Mouse (Mus musculus) CD8-positive naive resting alpha-beta T cell, adult 57 days (primary cell): Measurements from ENCODE around the gene Mgat2. TPM values are rescaled to one million over a fixed set of nuclear protein-coding genes. Genes with fewer than 3 reads are reported as not detected.

ENCODE experiments used
- total RNA-seq: library from RNA; stranded (reverse); gene quantifications from one replicate; pipeline ENCODE4 v1.2.4, GENCODE M21; 2023

The Mgat2 gene
- total RNA-seq = 31.7 TPM

DNA sequence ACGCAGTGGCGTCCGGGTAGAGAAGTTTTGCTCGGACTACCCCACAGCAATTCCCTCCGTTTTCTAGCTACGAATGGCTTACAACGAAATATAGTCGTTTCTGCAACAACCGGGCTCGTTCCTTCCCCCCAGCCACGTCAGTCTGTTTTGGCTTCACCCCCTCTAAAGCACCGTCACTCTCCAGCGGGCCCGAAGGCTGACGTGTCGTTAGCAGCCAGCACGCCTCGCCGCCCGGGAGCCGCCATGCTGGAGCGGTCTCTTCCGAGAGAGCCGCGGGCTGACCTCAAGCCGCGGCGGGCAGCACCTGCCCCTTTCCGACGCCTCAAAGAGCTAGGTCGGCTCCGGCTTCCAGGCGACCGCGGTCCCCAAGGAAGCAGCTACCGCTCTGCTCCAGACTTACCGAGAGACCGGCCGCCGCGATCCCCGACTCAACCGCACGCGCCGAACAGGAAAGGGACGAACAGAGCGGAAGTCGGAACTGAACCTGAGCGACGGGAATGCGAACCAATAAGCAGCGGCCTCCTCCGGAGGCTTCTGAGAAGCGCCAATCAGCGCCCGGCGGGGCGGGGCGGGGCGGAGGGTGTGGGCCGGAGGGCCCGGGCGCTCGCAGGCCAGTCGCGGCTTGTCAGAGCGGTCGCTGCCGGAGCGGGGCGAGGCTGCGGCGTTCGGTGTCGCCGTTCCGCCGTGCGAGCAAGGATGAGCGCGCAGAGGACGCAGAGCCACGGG lies at the start of gene Mgat2, which contains the start of gene Rpl36al:
Mgat2 (plus strand) TSS at position 575 of the 726 bp plus-strand sequence.
Rpl36al (minus strand) TSS at position 501 of the 726 bp plus-strand sequence.

DNA sequence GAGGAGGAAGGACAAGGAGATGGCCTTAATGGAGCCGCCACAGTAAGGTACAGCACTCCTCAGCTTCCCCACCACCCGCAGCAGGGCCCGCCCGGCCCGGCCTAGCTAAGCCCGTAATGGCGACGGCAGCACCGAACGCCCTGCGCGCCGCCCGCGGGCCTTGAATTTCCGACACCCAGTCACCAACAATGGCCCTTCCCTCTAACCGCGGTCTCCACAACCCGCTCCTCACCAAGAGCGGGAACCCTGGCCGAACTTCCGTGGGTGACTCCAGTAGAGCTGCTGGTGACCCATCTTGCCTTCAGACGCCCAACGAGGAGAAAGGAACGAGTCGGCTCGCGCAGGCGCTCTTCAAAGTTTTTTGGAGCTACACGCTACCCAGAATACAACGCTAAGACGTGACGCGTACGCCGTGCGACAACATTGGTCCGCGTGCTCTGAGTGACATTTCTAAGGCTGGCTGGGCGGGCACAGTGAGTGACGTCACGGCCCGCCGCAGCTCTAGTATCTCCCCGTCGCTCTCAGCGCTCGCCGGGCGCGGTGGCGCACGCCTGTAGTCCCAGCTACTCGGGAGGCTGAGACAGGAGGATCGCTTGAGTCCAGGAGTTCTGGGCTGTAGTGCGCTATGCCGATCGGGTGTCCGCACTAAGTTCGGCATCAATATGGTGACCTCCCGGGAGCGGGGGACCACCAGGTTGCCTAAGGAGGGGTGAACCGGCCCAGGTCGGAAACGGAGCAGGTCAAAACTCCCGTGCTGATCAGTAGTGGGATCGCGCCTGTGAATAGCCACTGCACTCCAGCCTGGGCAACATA lies 25.0 kb upstream of the Mgat2 start, which contains the start of gene Rps29:
Rps29 (minus strand) TSS at position 422 of the 813 bp plus-strand sequence.

DNA sequence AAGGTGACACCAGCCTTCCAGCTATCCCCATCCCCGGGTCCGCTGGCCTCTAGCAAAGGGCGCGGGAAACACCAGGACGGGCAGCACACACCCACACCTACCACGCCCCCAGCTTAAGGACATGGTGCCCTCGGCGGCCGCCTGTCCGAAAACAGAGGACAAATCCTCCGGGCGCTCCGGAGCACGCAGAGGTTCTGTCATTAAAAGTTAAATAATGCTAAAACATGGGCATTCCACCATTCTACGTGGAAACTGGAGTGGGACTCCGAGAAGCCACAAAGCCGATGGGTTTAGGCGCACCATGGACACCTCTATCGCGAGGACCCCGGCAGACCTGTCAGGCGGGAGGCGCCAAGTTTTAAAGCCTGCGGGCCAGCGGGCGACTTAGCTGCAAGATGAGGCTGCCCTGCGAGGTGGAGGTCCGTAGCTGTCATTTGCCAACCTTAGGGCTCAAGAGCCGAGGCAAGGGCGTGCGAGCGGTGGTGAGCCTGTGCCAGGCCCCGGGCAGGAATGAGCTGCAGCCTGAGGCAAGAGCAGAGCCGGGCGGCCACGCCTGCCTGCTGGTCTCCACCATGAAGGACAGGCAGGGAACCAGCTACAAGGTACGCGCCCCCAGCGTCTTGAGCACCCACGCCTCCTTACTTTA lies 15.4 kb upstream of the Mgat2 start, which contains the start of gene Lrr1:
Lrr1 (plus strand) TSS at position 354 of the 646 bp plus-strand sequence.

DNA sequence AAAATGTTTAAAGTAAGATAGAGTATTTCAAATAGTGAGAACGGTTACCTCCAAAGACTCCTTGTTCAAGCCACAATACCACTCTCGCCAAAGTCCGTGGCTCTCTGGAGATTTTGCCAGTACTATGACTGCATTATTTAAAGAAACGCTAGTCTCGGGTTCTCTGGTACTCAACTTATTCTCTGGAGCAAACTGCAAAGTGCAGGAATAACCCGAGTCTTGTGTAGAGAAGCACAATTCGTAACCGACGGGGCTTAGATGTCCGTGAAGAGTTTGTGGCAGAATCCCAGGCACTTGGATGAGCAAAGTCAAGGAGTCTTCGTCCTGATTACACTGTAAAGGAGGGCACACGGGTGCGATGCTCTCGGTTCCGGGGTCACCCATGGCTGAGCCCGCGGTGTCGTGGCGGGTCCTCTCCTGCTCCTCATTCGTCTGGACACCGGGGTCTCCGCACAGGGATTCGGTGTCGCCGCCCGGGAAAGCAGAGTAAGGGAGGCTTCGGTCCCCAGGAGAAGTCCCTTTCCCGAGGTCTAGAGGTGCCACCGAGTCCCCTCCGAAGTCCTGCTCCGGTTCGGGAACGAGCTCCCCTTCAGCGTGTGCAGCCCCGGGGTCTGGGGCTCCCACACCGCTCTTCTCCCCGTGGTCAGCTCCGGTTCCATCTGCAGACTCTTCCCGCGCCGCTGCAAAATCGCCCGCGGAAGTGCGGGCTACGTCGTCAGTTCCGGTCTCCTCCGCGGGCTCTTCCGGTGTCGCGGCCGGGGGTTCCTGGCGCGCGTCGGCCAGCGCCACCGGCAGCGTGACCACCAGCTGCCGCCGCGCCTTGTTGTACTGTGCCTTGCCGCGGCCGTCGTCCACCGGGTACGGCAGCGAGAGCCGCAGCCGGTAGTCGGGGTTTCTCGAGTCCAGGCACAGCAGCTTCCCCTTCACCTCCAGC lies 12.8 kb downstream of the Mgat2 start, which contains the start of gene Gm49383:
Gm49383 (minus strand) TSS at position 661 of the 934 bp plus-strand sequence.

DNA sequence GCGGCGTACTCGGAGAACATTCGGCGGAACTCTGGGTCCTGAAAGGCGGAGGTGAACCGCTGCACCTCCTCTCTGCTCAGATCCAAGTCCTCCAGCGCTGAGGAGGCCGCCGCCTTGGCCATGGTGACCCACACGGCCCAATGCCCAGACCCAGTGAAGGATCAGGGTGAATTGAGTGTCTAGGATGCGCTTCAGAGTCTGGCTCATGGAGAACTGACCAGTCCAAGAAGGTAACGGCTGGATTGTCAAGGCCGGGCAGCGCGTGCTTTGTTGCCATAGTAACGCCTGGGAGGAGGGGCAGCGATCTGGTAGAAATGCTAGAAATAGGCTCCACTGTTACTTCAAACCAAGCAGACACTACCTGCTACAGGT lies 14.2 kb downstream of the Mgat2 start, which contains the start of gene Dnaaf2:
Dnaaf2 (minus strand) TSS at position 266 of the 372 bp plus-strand sequence.

DNA sequence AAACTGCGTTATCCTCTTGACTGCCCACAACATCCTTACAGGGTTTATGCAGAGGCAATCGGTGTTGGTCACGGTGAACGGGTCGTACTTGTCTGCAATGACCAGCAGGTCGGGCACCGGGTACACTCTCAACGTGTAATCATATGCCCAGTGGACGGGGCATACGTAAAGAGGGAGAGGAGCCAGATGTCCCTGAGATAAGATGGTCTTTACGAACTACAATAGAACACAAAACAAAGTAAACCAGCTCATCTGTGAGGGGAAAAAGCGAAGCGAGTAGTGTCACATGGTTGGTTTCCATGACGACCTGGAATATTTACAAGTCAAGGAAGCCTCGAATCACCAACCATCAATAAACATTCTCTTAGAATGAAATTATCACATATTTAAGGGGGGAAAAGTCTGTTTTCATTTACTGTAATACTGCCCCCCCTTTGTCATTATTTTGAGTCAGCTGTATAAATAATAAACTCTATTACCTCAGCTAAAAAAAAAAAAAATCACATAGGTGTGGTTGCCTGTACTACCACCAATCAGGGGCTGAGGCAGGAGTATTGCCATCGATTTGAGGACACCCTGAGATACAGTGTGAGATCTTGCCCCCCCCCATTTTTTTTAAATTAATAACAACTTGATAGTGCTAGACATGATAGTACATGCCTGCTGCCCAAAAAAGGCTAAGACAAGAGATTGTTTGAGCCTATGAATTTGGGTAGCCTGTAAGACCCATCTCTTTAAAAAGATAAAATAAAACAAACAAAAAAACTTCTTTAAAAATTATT lies 20.3 kb downstream of the Mgat2 start, which contains the start of gene Gm49384:
Gm49384 (minus strand) TSS at position 216 of the 782 bp plus-strand sequence.

DNA sequence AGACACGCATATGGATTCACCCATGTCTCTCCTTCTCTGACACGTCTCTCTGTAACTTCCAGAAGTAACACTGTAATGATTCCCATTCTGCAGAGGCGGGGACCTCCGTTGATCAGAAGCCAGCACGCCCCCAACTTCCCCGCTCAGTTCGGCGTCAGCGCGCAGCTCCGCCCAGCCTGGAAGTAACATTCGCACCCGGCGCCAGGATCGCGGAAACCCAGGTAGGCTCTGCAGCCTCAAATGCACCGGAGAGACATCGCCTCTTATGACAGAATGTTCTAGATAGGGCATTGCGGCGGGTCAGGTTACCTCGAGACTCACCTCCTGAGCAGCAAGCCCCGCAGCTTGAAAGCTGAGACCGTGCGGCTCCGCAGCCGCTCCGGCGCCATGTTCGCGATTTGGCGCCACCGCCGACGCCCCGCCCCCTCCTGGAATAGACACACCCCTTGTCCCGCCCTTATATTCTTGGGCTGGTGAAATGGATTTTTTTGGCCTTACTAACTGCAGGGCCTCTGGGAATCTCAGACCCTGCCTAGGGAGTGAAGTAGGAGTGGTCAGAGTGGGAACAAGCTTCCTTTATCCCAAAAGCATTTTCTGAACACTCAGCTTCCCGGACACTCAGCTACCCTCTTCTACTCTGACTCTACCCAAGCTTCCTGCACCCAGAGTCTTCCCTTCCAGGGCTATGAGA lies 44.0 kb downstream of the Mgat2 start, which contains the start of gene Pole2:
Pole2 (minus strand) TSS at position 420 of the 691 bp plus-strand sequence.

Other genes starting within 250 kb of the Mgat2 start
- 7,025 TPM for gene Rps29, start 25.0 kb upstream of the Mgat2 start, total RNA-seq
- not detected for gene Lrr1, start 15.3 kb upstream of the Mgat2 start, total RNA-seq
- 486 TPM for gene Rpl36al, start 74 bp upstream of the Mgat2 start, total RNA-seq
- gene Gm49383, start 12.9 kb downstream of the Mgat2 start, total RNA-seq = 8.7 TPM
- gene Dnaaf2, start 14.3 kb downstream of the Mgat2 start, total RNA-seq = 1.3 TPM
- 7.3 TPM for gene Gm49384, start 20.1 kb downstream of the Mgat2 start, total RNA-seq
- 28.1 TPM for gene Pole2, start 44.0 kb downstream of the Mgat2 start, total RNA-seq
- 38.3 TPM for gene Klhdc1, start 57.0 kb downstream of the Mgat2 start, total RNA-seq
- gene Klhdc2, start 112.5 kb downstream of the Mgat2 start, total RNA-seq = 58.9 TPM
- gene Nemf, start 173.0 kb downstream of the Mgat2 start, total RNA-seq = 94.5 TPM
- gene Arf6, start 188.0 kb downstream of the Mgat2 start, total RNA-seq = 213 TPM
- gene Gm9887, start 188.3 kb downstream of the Mgat2 start, total RNA-seq = 3.1 TPM